Mouse (Mus musculus) erythroblast, embryonic 14.5 days (primary cell): ENCODE measurements around the gene Tfeb. TPM values are rescaled to one million over a fixed set of nuclear protein-coding genes. Genes with fewer than 3 reads are reported as not detected.

Source experiments
- H3K27me3 ChIP-seq: 2 replicates; pipeline ENCODE4 v1.6.1; 2012; ENCODE audit warnings: inconsistent platforms; ENCODE audit not compliant: control insufficient read depth
- H3K36me3 ChIP-seq: 2 replicates; pipeline ENCODE4 v1.6.1; 2012; ENCODE audit warnings: mild to moderate bottlenecking, inconsistent platforms; ENCODE audit not compliant: control insufficient read depth
- H3K4me1 ChIP-seq: 2 replicates; pipeline ENCODE4 v1.6.1; 2012; ENCODE audit warnings: inconsistent platforms; ENCODE audit not compliant: control insufficient read depth
- H3K4me3 ChIP-seq: replicated peaks from 2 replicates; pipeline ENCODE3; 2012; ENCODE audit warnings: moderate library complexity, mild to moderate bottlenecking, inconsistent platforms
- H3K9me3 ChIP-seq: 2 replicates; pipeline ENCODE4 v1.6.1; 2012; ENCODE audit warnings: low read length, inconsistent platforms, mixed read lengths; ENCODE audit not compliant: control insufficient read depth
- GATA1 ChIP-seq: IDR thresholded peaks from 2 replicates; pipeline ENCODE4 v1.6.1; 2012; ENCODE audit warnings: low read length, inconsistent platforms, mixed read lengths
- TAL1 ChIP-seq: IDR thresholded peaks from 3 replicates; pipeline ENCODE4 v1.6.1; 2012; ENCODE audit warnings: low read length, inconsistent platforms, mixed read lengths
- polyA plus RNA-seq: library from polyadenylated mRNA; stranded (reverse); fragments of >175 nt; gene quantifications from 2 replicates; pipeline ENCODE4 v1.2.3, GENCODE M21; 2012

Tfeb gene
- polyA plus RNA-seq, 1 experiment, result 1.5 TPM

GRCm38 (mm10) chr17:47759702-47760410 lies 23.0 kb downstream of the Tfeb start:
- TF ChIP-seq GATA1 (no peak), TAL1 (no peak)
- no peaks in the 10 kb centered on the region for H3K27me3 ChIP-seq
- peaks cover 14% of the 10 kb centered on the region for H3K4me1 ChIP-seq
- no peaks in the 10 kb centered on the region for H3K9me3 ChIP-seq
- no peak overlapping the region for H3K4me3 ChIP-seq
- H3K36me3 ChIP-seq, result no peaks in the 10 kb centered on the region

DNA sequence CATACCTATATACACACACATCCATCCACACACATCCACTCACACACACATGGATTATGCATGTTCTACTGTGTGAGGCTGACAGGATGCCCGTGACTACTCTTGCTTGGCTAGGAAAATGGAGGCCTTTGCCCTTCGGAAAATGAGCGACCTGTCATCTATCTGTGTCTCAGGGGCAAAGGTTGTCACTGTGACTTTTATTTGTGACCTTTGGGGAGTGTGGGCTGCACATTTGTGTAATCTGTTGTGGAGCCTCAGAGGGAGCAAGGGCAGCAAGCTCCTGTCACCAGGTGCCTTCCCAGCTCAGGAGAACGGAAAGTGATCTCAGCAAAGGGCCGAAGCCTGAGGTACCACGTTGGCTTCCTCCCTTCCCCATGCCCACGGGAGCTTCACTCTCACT lies 25.2 kb downstream of the Tfeb start:
- peaks cover 13% of the 10 kb centered on the region for H3K4me1 ChIP-seq
- TF ChIP-seq GATA1 (no peak), TAL1 (no peak)
- H3K27me3 ChIP-seq, result no peaks in the 10 kb centered on the region
- H3K4me3 ChIP-seq, result no peak overlapping the region
- no peaks in the 10 kb centered on the region for H3K36me3 ChIP-seq
- no peaks in the 10 kb centered on the region for H3K9me3 ChIP-seq

DNA sequence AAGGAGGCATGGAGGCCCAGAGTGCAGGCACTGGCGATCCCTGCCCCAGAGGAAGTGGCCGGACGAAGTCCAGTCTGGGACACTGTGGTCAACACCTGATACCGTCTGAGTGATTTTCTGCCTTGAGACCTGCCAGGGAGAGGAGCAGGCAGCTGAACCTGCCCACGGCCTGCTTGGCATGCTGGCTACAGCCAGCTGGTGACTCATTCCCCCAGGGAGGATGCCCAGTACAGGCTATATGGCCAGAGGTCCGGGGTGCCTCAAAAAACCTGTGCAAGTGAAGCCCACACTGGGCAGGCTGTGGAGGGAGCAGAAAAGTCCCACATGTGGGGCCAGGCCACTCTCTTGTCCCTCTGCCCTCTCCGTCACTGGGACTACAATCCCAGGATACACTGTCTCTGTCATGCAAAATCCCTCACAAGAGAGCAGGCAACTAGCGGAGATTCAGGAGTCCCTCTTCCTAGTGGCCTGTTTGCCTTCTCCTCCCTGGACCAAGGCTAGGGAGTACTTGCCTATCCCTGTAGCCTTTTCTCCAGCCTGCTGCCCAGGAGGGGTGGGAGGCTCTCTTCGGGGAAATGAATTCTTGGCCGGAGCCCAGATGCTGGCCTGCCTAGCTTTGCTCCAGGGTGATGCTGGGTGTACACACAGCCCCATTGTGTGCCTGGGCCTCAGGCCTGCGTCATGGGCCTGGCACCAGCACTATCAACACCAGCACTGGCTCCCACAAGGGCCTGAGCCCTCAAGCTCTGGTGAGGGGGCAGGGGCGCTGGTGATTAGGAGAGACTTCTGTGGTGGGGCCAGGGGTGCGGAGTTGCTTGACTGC lies 25.9 kb downstream of the Tfeb start:
- Histone ChIP-seq H3K9me3 (no peaks in the 10 kb centered on the region), H3K4me1 (peaks cover 18% of the 10 kb centered on the region), H3K4me3 (no peak overlapping the region), H3K36me3 (no peaks in the 10 kb centered on the region), H3K27me3 (no peaks in the 10 kb centered on the region)
- TF ChIP-seq TAL1 (no peak), GATA1 (no peak)

- peaks cover 3% of the 10 kb centered on the region; the same call in 1 of the 2 replicates for H3K27me3 ChIP-seq
- H3K9me3 ChIP-seq, result no peaks in the 10 kb centered on the region
- TF ChIP-seq GATA1, result no peak
- no peak for TF ChIP-seq TAL1
- H3K4me3 ChIP-seq, result no peak overlapping the region
- H3K36me3 ChIP-seq, result no peaks in the 10 kb centered on the region
- H3K4me1 ChIP-seq, result peaks cover 33% of the 10 kb centered on the region
Observed at GRCm38 (mm10) chr17:47765986-47766385, 29.2 kb downstream of the Tfeb start.

DNA sequence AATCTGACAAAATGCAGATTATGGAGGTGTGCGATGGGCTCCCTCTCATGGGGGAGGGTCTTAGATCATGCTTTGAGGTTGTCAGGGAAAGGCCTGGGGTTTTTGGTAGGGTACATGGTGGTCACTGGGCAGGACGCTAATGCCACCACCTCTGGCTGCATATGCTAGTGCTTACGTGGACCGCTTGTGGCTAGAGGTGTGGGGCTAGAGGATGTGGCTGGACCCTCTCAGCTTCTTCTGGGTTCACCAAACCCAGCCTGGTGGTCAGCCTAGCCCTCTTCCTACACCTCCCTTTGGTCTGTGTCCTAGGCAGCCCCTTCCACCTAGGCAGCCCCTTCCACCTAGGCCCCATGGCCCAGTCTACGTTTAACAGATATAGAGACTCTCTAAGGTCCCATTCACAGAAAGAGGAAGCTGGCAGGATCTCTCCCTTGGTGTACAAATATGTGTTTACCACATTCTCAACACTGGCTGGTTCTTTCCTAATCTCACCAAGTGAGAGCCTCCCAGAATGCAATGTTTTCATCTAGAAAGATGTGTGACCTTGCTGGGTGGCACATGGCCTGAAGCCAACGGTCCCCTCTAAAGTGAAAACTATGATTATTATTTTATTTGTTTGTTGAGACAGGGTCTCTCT lies 29.7 kb downstream of the Tfeb start:
- peaks cover 3% of the 10 kb centered on the region; the same call in 1 of the 2 replicates for H3K27me3 ChIP-seq
- peaks cover 33% of the 10 kb centered on the region for H3K4me1 ChIP-seq
- TF ChIP-seq GATA1 (no peak), TAL1 (no peak)
- H3K36me3 ChIP-seq, result no peaks in the 10 kb centered on the region
- H3K4me3 ChIP-seq, result no peak overlapping the region
- H3K9me3 ChIP-seq, result no peaks in the 10 kb centered on the region

DNA sequence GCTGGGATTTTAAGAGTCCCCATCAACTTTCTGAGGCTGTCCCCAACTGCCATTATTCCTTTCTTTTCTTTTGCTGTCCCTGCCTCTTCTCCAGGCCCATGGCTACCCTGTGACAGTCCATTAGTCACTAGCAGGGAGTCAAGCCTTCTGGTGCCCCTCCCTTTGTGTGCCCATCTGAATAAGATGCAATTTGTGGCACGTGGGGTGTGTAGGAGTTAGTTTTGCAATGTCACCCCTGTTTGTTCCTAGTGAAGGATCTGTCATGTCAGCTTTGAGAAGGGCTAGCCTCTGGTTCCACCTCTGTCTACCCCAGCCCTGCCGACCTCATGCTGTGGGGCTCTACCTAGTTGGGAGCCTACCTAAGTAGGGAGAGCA lies 30.2 kb downstream of the Tfeb start:
- Histone ChIP-seq H3K9me3 (no peaks in the 10 kb centered on the region), H3K4me1 (peaks cover 33% of the 10 kb centered on the region), H3K27me3 (peaks cover 3% of the 10 kb centered on the region; the same call in 1 of the 2 replicates), H3K4me3 (no peak overlapping the region), H3K36me3 (no peaks in the 10 kb centered on the region)
- TF ChIP-seq TAL1, result no peak
- TF ChIP-seq GATA1, result no peak

GRCm38 (mm10) chr17:47767456-47768141 lies 30.8 kb downstream of the Tfeb start:
- no peak for TF ChIP-seq TAL1
- TF ChIP-seq GATA1, result no peak

DNA sequence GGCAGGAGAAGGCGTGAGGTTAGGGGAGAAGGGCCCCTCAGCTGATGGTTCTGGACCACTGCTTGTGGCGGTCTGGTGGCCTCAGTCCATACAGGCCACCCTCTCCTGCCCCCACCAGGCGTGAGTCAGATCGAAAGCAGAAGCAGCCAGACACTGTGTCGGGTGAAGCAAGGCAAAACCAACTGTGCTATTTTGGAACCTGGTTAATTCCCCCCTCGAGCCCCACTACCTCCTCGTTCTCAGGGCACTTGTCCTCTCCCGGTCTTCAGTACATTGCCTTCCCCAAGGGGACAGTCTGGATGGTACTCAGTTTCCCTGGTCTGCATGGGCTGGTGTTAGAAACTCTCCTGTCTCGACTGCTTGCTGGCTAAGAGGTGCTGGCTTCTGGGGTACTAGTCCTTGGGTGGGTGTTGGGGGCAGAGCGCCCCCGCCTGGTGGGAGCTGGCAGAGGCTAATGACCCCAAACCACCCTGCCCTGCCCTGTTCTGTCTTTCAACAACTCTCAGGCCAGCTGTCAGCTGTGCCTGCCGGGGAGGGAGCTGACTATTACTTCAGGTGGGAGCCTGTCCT lies 32.0 kb downstream of the Tfeb start:
- Histone ChIP-seq H3K4me3 (no peak overlapping the region), H3K36me3 (no peaks in the 10 kb centered on the region), H3K4me1 (peaks cover 31% of the 10 kb centered on the region), H3K9me3 (no peaks in the 10 kb centered on the region), H3K27me3 (peaks cover 3% of the 10 kb centered on the region; the same call in 1 of the 2 replicates)
- TF ChIP-seq GATA1, result no peak
- TF ChIP-seq TAL1, result no peak

More at GRCm38 (mm10) chr17:47767456-47768141, 30.8 kb downstream of the Tfeb start:
- Histone ChIP-seq H3K4me1 (peaks cover 33% of the 10 kb centered on the region), H3K36me3 (no peaks in the 10 kb centered on the region), H3K9me3 (no peaks in the 10 kb centered on the region), H3K4me3 (no peak overlapping the region), H3K27me3 (peaks cover 3% of the 10 kb centered on the region; the same call in 1 of the 2 replicates)
